Mouse (Mus musculus) embryonic facial prominence, embryonic 13.5 days (tissue): Measurements from ENCODE around the gene Taco1. TPM values are rescaled to one million over a fixed set of nuclear protein-coding genes. Genes with fewer than 3 reads are reported as not detected.
A peak's percentile ranks its signal among the peaks of the same experiment; 100 is the strongest.
"Not testable (repeated sequence)": the region's sequence is repeated elsewhere in the genome, so short reads cannot be mapped to it uniquely, and the experiment has no call there.

Experiments used
- ATAC-seq: fragments of 200-750 bp; cut with Nextera tagmentation; 2 replicates; pipeline ENCODE4 v1.8.0; 2017; ENCODE audit warnings: low read depth; ENCODE audit not compliant: insufficient number of reproducible peaks, insufficient read depth, low FRiP score, low TSS enrichment
- H3K27ac ChIP-seq: fragments of 300-500 bp; sonication (generic); 2 replicates; pipeline ENCODE4 v1.5.1; 2015; ENCODE audit warnings: moderate library complexity, mild to moderate bottlenecking, inconsistent platforms
- H3K27me3 ChIP-seq: fragments of 300-500 bp; sonication (generic); 2 replicates; pipeline ENCODE4 v1.6.1; 2015; ENCODE audit warnings: mild to moderate bottlenecking, inconsistent platforms
- H3K36me3 ChIP-seq: fragments of 300-500 bp; sonication (generic); 2 replicates; pipeline ENCODE4 v1.6.1; 2015; ENCODE audit warnings: mild to moderate bottlenecking, inconsistent platforms
- H3K4me1 ChIP-seq: fragments of 300-500 bp; sonication (generic); 2 replicates; pipeline ENCODE4 v1.6.1; 2015; ENCODE audit warnings: inconsistent platforms
- H3K4me2 ChIP-seq: fragments of 300-500 bp; sonication (generic); 2 replicates; pipeline ENCODE4 v1.6.1; 2015; ENCODE audit warnings: moderate library complexity, mild to moderate bottlenecking, inconsistent platforms
- H3K4me3 ChIP-seq: fragments of 300-500 bp; sonication (generic); 2 replicates; pipeline ENCODE4 v1.5.1; 2015; ENCODE audit warnings: mild to moderate bottlenecking, inconsistent platforms
- H3K9ac ChIP-seq: fragments of 300-500 bp; sonication (generic); 2 replicates; pipeline ENCODE4 v1.6.1; 2015; ENCODE audit warnings: mild to moderate bottlenecking, inconsistent platforms
- H3K9me3 ChIP-seq: fragments of 300-500 bp; sonication (generic); 2 replicates; pipeline ENCODE4 v1.6.1; 2016; ENCODE audit warnings: inconsistent platforms
- WGBS: fragments of 180-500 bp; shearing (Covaris S2); methylation state at CpG from one replicate; pipeline ENCODE4 v1.1.7; 2015; ENCODE audit warnings: mixed read lengths; 5-methylcytosine and 5-hydroxymethylcytosine counted together
- polyA plus RNA-seq: library from polyadenylated mRNA; unstranded; fragments of >200 nt; fragmentation: Nextera tagmentation; extraction: Ambion mirVana; gene quantifications from 2 replicates; pipeline ENCODE4 v1.2.1, GENCODE M21; 2015

Taco1 gene
- polyA plus RNA-seq, 1 experiment from 2014 or later: 10.8 TPM

GRCm38 (mm10) chr11:106063756-106064155 is 2.1 kb upstream of the Taco1 start:
- no peak for ATAC-seq
- H3K9ac ChIP-seq: no peak overlapping the region
- H3K9me3 ChIP-seq: no peaks in the 10 kb centered on the region
- peaks cover 12% of the 10 kb centered on the region for H3K4me1 ChIP-seq
- no peak overlapping the region for H3K4me2 ChIP-seq
- no peak overlapping the region for H3K4me3 ChIP-seq
- WGBS: 83% methylated on average over 5 of the region's 5 CpGs
- no peak overlapping the region for H3K27ac ChIP-seq
- peaks cover 15% of the 10 kb centered on the region for H3K36me3 ChIP-seq
- H3K27me3 ChIP-seq: no peaks in the 10 kb centered on the region

- Histone ChIP-seq H3K9ac (peak overlapping the region; percentile 94; the same call in 1 of the 2 replicates), H3K4me1 (peaks cover 12% of the 10 kb centered on the region), H3K4me3 (peak overlapping the region; percentile 92), H3K36me3 (0 out of 2 replicates have a peak, but pooled peaks cover 8% of the 10 kb centered on the region), H3K4me2 (peak overlapping the region; percentile 81), H3K9me3 (no peaks in the 10 kb centered on the region), H3K27ac (no peak overlapping the region), H3K27me3 (no peaks in the 10 kb centered on the region)
- no peak for ATAC-seq
- 41% methylated on average over 18 of the region's 18 CpGs for WGBS
Observed at GRCm38 (mm10) chr11:106065073-106065922, 563 bp upstream of the Taco1 start.

- H3K9me3 ChIP-seq, H3K36me3 ChIP-seq, H3K27me3 ChIP-seq, ATAC-seq: not testable (repeated sequence)
- Histone ChIP-seq H3K4me1 (peaks cover 12% of the 10 kb centered on the region), H3K27ac (peak overlapping the region; percentile 87; the same call in 1 of the 2 replicates), H3K4me2 (peak overlapping the region; percentile 81), H3K9ac (peak overlapping the region; percentile 94), H3K4me3 (peak overlapping the region; percentile 92)
- 16% methylated on average over 23 of the region's 23 CpGs for WGBS
Observed at GRCm38 (mm10) chr11:106066616-106067015, 755 bp downstream of the Taco1 start.

- H3K4me3 ChIP-seq: no peak overlapping the region
- H3K4me2 ChIP-seq: no peak overlapping the region
- H3K9ac ChIP-seq: no peak overlapping the region
- H3K9me3 ChIP-seq: no peaks in the 10 kb centered on the region
- peaks cover 32% of the 10 kb centered on the region for H3K36me3 ChIP-seq
- no peaks in the 10 kb centered on the region for H3K4me1 ChIP-seq
- no peak overlapping the region for H3K27ac ChIP-seq
- WGBS: 79% methylated on average over 3 of the region's 3 CpGs
- H3K27me3 ChIP-seq: no peaks in the 10 kb centered on the region
- no peak for ATAC-seq
Observed at GRCm38 (mm10) chr11:106073774-106074173, 7.9 kb downstream of the Taco1 start.

GRCm38 (mm10) chr11:106076321-106076720 is 10.5 kb downstream of the Taco1 start:
- H3K9me3 ChIP-seq: no peaks in the 10 kb centered on the region
- H3K4me3 ChIP-seq: no peak overlapping the region
- no peak overlapping the region for H3K27ac ChIP-seq
- 3% methylated on average over 4 of the region's 4 CpGs for WGBS
- H3K4me2 ChIP-seq: no peak overlapping the region
- ATAC-seq: no peak
- H3K27me3 ChIP-seq: no peaks in the 10 kb centered on the region
- no peak overlapping the region for H3K9ac ChIP-seq
- peaks cover 24% of the 10 kb centered on the region for H3K36me3 ChIP-seq
- no peaks in the 10 kb centered on the region for H3K4me1 ChIP-seq

- peak; percentile 99 for ATAC-seq
- H3K9ac ChIP-seq: peak within 1 kb of the TSS; percentile 94
- peaks cover 16% of the 10 kb centered on the region for H3K4me1 ChIP-seq
- no peaks in the 10 kb centered on the region for H3K9me3 ChIP-seq
- peak within 1 kb of the TSS; percentile 74 for H3K4me2 ChIP-seq
- under 1% methylated on average over 69 of the region's 69 CpGs for WGBS
- H3K4me3 ChIP-seq: peak within 1 kb of the TSS; percentile 94
- no peaks in the 10 kb centered on the region for H3K36me3 ChIP-seq
- peak within 1 kb of the TSS; percentile 99 for H3K27ac ChIP-seq
- H3K27me3 ChIP-seq: no peaks in the 10 kb centered on the region
Observed at GRCm38 (mm10) chr11:106083708-106084701, 18.1 kb downstream of the Taco1 start, which contains the start of gene Map3k3. Gene Map3k3, plus strand, starts transcription at chr11:106084613.

GRCm38 (mm10) chr11:106084911-106085561 is 19.2 kb downstream of the Taco1 start:
- peak overlapping the region; percentile 94 for H3K4me3 ChIP-seq
- H3K27me3 ChIP-seq: no peaks in the 10 kb centered on the region
- peak overlapping the region; percentile 74 for H3K4me2 ChIP-seq
- ATAC-seq: peak; percentile 65
- H3K36me3 ChIP-seq: no peaks in the 10 kb centered on the region
- H3K9ac ChIP-seq: peak overlapping the region; percentile 94
- H3K9me3 ChIP-seq: no peaks in the 10 kb centered on the region
- WGBS: under 1% methylated on average over 52 of the region's 61 CpGs
- peaks cover 16% of the 10 kb centered on the region for H3K4me1 ChIP-seq
- H3K27ac ChIP-seq: peak overlapping the region; percentile 99

GRCm38 (mm10) chr11:106098223-106098622 is 32.4 kb downstream of the Taco1 start:
- Histone ChIP-seq H3K27me3 (no peaks in the 10 kb centered on the region), H3K36me3 (peaks cover 21% of the 10 kb centered on the region), H3K9ac (no peak overlapping the region), H3K4me3 (no peak overlapping the region), H3K4me1 (peaks cover 6% of the 10 kb centered on the region; the same call in 1 of the 2 replicates), H3K4me2 (no peak overlapping the region), H3K27ac (no peak overlapping the region), H3K9me3 (no peaks in the 10 kb centered on the region)
- ATAC-seq: no peak
- 95% methylated on average over 1 of the region's 1 CpGs for WGBS

GRCm38 (mm10) chr11:106102866-106103265 is 37.0 kb downstream of the Taco1 start:
- Histone ChIP-seq H3K4me1 (peaks cover 6% of the 10 kb centered on the region; the same call in 1 of the 2 replicates), H3K27me3 (no peaks in the 10 kb centered on the region), H3K9ac (no peak overlapping the region), H3K36me3 (peaks cover 26% of the 10 kb centered on the region), H3K4me3 (no peak overlapping the region), H3K4me2 (no peak overlapping the region), H3K27ac (no peak overlapping the region), H3K9me3 (no peaks in the 10 kb centered on the region)
- 80% methylated on average over 3 of the region's 3 CpGs for WGBS
- ATAC-seq: no peak

GRCm38 (mm10) chr11:106106047-106106587 is 40.3 kb downstream of the Taco1 start:
- H3K9me3 ChIP-seq: no peaks in the 10 kb centered on the region
- H3K27ac ChIP-seq: no peak overlapping the region
- WGBS: 84% methylated on average over 8 of the region's 8 CpGs
- H3K4me2 ChIP-seq: no peak overlapping the region
- no peak overlapping the region for H3K9ac ChIP-seq
- no peak for ATAC-seq
- H3K4me3 ChIP-seq: no peak overlapping the region
- H3K36me3 ChIP-seq: peaks cover 15% of the 10 kb centered on the region; the same call in 1 of the 2 replicates
- no peaks in the 10 kb centered on the region for H3K27me3 ChIP-seq
- peaks cover 6% of the 10 kb centered on the region; the same call in 1 of the 2 replicates for H3K4me1 ChIP-seq

- H3K4me2 ChIP-seq: no peak overlapping the region
- H3K9ac ChIP-seq: no peak overlapping the region
- no peak overlapping the region for H3K4me3 ChIP-seq
- H3K9me3 ChIP-seq: no peaks in the 10 kb centered on the region
- peak overlapping the region; percentile 61; the same call in 1 of the 2 replicates for H3K27ac ChIP-seq
- no peaks in the 10 kb centered on the region for H3K27me3 ChIP-seq
- no peak for ATAC-seq
- peaks cover 26% of the 10 kb centered on the region for H3K36me3 ChIP-seq
- no peaks in the 10 kb centered on the region for H3K4me1 ChIP-seq
Observed at GRCm38 (mm10) chr11:106111688-106112087, 45.8 kb downstream of the Taco1 start.
